Mouse (Mus musculus): Measurements from ENCODE around the gene Henmt1.

DNA sequence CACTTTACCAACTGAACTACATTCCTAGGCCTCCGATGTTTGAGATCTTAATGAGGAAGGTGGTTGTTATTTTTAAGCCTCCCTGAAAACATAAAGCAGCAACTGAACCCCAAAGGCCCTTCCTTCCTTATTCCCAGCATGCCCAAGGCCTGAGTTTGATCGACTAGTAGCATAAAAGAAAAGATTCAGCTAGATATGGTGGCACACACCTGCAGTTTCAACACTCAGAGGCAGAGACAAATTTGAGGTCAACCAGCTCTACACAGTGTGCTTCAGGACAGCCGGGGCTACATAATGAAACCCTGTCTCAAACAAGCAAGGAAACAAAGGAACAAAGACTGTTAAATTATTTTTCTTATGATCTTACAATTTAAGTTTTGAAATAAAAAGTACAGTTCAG lies 24.1 kb downstream of the Henmt1 start:
- TF ChIP-seq POLR2A (IDR thresholded peaks at IDR 0.05; ENCODE audit: control insufficient read depth, extremely low read depth, insufficient read depth, low read length, poor library complexity) (no peak), CTCF (IDR thresholded peaks at IDR 0.05; ENCODE audit: borderline replicate concordance, control insufficient read depth, extremely low read depth, insufficient read depth, low read length, poor library complexity) (no peak)
